Mouse (Mus musculus): ENCODE measurements around the gene Tmem164.

GRCm38 (mm10) chrX:142682990-142683389, 1.8 kb downstream of the Tmem164 start:
- TF ChIP-seq CTCF (conservative IDR thresholded peaks at IDR 0.05; ENCODE audit: insufficient read depth, insufficient read length, low read depth, low read length) (no peak), POLR2A (IDR thresholded peaks at IDR 0.05; ENCODE audit: low read depth, low read length) (no peak)

Data from kidney, adult 2 months (tissue).